Mouse (Mus musculus) kidney, postnatal 4 days (tissue): ENCODE data around the gene Fcho2.

Experiments used
- DNase-seq, 2 experiments: peaks; one replicate each; pipeline ENCODE4 v3.0.0; 2021; ENCODE audit warnings: mixed read lengths in 2 of 2

Fcho2 gene

DNA sequence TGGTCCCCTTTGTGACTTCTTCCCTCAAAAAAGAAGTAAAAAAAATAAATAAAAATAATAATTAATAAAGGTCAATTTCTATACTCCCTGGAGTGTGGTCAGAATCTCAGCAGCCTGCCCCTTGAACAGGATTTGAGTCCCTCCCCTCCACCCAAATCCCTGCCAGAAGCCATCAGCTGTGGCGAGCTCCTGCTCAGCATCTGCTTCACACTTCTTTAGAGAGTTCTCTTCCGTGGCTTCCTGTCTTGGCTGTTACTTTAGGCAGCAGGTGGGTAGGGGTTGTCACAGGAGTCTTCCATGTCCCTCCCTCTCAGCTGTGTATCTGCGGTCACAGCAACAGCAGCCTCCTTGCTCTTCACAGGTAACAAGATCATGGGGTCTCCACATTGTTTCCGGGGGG, 109.7 kb downstream of the Fcho2 start:
- no peak for DNase-seq

DNA sequence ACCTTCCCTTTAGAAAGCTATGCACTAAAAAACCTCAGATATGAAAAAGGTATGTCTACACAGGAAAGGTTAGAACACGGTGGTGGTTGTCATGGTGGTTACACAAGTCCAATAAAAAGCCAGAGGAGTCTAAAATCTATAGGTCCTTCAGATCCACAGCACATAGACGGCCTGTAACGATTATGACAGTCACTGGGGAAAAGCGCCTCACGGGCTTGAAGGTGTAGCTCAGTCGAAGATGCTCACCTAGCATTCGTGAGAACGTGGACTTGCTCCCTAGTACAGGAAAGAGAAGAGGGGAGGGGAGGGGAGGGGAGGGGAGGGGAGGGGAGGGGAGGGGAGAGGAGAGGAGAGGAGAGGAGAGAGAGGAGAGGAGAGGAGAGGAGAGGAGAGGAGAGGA, 111.5 kb downstream of the Fcho2 start:
- DNase-seq = no peak

- no peak for DNase-seq
Measured at GRCm38 (mm10) chr13:98702361-98702760, 112.9 kb downstream of the Fcho2 start.

DNA sequence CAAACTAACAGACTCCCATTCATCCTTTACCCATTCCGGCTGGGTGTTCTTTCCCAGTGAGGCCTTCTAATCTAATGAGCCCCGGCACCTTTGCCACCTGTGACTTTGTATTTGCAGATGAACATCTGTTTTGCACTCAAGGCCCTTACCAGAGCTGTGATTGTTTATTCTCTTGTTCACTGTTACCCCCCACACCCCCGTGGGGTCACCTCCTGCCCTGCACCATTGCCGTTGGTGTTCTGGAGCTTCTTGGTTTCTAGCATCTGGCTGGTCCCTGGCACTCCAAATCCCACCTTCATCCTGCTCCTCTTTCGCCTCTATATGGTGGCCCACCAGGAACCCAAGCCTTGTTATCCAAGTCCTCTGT, 114.0 kb downstream of the Fcho2 start:
- no peak for DNase-seq

DNA sequence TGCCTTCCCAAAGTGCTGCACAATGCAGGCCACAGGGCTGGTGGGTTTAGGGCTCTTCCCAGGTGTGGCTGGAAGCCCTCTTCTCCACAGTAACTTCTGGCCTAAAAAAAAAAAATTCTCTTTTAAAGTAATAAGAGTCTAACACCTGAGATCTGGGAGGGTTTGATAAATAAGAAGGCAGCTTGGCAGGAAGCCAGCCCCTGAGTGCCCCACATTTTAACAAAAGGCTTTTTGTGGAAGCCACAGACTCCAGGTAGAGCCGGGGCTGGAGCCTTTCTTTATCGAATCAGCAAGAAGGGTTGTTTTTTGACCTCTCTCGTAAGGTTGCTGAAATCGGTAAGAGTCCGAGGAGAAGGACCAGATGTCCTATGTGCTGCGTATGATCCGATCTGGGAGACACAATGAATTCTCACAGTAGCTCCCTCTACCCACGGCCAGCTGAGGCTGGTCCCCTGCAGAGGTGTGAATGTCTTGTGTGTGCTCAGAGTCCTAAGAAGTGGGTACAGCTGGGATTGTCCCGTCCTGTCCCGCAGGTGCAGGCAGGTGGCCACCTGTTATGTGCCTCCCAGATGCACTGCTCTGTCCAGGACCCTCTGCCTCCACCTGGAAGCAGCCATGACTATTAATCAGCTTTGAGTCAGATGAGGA, 114.5 kb downstream of the Fcho2 start:
- no peak for DNase-seq

- no peak for DNase-seq
Measured at GRCm38 (mm10) chr13:98699982-98700540, 115.2 kb downstream of the Fcho2 start.

- DNase-seq = no peak
Measured at GRCm38 (mm10) chr13:98699051-98699744, 116.1 kb downstream of the Fcho2 start.

GRCm38 (mm10) chr13:98696716-98697115, 118.5 kb downstream of the Fcho2 start:
- DNase-seq = no peak

- peak in 1 of 2 experiments; percentile 57 for DNase-seq
Measured at GRCm38 (mm10) chr13:98695546-98695945, 119.7 kb downstream of the Fcho2 start.

- peak; percentile 59 to 79 for DNase-seq
Measured at GRCm38 (mm10) chr13:98694773-98695314, 120.4 kb downstream of the Fcho2 start, which contains the start of gene Tmem171. Gene Tmem171, minus strand, starts transcription at chr13:98694834.

DNA sequence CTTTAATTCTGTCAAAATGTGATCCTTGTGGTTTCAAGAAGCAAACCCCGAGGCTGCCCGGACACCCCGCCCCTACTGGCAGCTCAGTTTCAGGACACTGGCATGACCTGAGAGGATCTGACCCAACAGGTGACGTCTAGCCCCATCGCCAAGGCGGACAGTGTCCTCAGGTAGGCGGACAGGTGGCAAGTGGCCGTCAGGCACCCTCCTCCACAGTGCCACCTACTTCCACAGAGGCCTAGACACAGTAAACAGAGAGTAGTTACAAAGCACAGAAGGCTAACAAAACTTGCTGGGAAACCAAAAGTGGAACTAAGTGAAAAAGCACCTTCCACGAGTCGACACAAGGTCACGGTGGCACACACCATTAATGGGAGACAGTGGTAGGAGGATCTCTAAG, 121.9 kb downstream of the Fcho2 start:
- DNase-seq = no peak

DNA sequence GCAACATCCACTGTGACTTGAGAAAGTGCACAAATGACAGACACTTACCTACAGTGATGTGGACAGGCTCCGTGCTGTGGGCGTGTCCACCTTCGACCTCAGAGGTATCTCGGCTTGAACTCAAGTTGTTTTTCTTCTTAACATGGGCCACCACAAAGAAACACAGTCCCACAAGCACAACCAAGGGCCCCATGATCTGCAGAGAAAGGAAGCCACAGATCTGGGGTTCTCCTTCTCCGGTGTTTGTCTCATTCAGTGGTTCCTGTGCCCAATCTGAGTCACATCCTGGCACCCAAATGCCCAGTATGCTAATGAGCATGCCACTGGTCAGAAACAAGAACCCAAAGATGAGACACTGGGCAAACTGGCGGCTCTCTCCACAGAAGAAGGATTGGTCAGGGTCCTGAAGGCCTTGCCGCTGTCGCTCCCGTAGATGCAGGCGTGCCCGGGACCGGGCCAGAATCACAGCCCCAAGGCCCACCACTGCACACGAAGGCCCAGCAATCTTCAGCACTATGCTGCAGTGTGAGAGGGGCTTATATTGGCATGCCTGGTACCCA, 123.2 kb downstream of the Fcho2 start:
- DNase-seq = no peak

DNA sequence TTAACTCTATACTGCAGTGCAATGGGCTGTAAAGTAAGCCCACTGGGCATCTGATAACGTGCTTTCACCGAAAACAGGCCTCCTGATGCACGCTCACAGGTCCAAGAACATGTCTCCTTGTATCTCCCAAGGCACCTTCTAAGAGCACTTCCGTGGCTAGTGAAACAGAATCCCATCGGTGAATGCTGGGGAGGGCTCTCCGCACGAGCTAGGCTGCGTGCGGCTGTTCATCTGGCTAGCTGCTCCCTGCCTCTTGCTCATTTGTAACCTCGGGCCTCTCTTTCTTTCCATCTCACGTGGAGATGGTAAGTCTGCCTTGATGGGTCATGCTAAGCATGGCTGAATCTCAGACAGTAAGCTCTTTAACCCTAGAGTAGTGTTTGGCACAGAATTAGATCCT, 124.4 kb downstream of the Fcho2 start:
- DNase-seq = no peak

DNA sequence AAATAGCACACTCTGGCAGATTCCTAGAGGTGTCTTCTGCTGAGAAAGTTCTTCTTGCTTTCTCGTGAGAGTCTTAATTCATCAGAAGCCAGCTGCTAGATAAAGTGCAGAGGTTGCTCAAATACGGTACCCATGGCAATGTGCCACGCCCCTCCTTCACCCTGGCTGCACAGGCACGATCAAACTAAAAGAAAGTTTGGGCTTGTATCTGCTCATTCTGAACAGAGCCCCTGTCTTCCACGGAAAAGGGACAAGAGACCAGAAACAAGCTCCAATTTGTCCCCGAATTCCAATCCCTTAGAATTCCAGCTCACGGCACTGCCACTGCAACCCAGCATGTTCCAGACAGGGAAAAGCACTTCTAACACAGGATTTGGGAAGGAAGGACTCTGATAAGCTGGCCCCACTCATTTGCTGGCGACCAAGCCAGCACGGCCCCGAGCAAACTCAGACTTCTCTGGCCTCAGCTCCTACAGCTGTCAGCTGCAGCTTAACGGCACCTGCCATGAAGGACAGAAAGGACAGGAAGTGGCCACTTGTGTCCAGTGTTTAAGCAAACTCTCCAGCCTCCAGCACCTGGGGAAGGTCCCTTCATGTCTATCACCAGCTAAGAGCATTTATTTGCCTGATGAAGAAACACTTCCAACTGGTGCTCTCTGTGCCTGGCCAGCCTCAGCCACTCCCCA, 125.5 kb downstream of the Fcho2 start:
- peak in 1 of 2 experiments; percentile 57 for DNase-seq

GRCm38 (mm10) chr13:98687931-98688330, 127.3 kb downstream of the Fcho2 start:
- DNase-seq = no peak

DNA sequence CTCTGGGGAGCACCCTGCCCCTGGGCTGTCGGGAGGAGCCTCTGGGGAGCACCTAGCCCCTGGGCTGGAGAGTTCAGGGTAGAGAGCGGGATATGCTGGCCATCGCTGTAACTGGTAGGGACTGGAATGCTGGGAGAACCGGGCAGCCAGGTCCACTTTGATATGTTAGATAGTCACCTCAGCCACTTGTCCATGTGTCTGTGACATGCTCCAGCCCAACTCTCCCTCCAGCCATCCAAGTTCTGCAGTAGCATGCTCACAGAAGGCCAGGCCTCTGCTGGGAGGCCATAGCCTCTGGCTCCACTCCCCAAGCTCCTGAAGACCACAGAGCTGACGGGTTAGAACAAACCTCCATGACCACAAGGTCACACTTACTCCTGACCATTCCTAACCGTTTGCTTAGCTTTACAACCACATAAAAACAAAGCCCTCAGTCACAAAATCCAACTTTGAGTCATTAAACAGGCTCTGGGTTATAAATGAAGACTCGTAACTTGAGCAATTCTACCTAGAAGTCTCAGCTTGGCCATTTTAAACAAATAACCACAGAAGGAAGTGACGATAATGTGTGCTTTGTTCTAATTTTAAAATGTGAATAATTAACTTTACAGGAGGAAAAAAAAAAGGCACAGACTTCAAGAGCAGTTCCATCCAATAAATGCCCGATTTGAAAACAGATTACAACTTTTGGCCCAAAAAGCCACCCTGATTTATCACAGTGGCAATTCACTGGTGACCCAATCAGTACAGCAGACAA, 130.9 kb downstream of the Fcho2 start:
- DNase-seq = no peak

DNA sequence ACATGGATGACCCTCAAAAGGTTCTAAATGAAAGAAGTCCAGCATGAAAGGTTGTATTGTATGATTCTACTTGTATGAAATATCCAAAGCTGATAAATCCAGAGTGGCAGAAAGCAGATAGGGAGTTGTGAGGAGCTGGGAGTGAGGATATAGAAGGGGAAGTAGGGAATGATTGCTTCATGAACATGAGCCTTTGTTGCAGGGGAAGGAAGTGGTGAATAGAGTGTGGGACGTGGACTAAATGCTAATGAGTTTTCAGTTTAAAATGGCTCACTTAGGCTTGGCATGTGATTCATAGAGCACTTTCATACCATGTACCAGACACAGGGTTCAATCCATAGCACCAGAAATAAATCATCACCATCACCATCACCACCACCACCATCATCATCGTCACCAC, 131.8 kb downstream of the Fcho2 start:
- no peak for DNase-seq

- peak in 1 of 2 experiments; percentile 51 for DNase-seq
Measured at GRCm38 (mm10) chr13:98680470-98681060, 134.7 kb downstream of the Fcho2 start.

- DNase-seq = peak; percentile 51 to 71
Measured at GRCm38 (mm10) chr13:98679631-98680041, 135.6 kb downstream of the Fcho2 start.

GRCm38 (mm10) chr13:98679230-98679629, 136.0 kb downstream of the Fcho2 start:
- DNase-seq = peak in 1 of 2 experiments; percentile 30

DNA sequence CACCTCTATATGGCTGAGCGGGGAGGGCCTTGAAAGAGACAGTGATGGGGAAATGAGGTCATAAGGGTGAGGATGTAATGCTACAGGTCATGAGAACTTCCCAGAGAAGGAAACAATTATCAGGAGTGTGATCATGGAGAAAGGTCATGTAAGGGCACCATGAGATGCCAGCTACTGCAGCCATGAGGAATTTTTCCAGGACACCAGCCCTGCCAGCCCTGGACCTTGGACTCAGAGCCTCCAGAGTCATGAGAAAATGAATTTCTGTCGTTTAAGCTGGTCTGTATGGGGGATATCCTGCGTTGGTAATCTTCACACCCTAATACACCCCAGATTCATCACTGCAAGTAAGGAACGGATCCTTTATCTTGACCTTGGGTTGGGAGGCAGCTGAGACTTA, 141.3 kb downstream of the Fcho2 start:
- no peak for DNase-seq
